Mouse (Mus musculus): ENCODE measurements around the gene Faap24.

Faap24 gene

DNA sequence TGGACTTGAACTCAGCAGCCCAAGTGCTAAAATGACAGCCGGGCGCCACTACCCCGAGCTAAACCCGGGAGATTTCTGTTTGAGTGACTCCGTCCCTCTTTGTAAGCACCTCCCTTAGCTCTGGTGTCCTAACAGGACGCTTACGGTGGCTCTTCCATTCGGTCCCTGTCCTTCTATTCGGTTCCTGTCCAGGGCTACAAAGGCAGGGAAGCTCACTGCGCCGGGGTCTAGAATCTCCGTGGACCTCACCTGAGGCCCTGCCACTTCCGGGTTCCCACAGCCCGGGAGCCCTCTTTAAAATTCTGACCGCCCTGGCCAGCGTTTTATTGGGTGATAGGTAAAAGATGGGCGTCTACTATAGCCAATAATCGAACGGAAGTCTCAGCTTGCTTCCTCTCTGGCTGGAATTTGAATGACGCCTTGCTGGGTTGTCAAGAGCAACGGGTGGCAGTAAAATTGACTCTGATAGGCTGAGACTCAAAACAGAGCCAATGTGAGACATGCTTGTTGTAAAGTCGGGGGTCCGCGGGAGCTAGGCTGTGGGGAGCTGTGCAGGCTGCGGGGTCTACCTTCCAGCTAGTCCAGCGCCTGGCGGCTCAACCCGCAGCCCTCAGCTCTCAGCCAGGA, at the start of gene Faap24, which contains the start of gene Cep89:
Gene Faap24, minus strand, starts transcription at position 295 of the 627 bp plus-strand sequence.
Gene Cep89, plus strand, starts transcription at position 494 of the 627 bp plus-strand sequence.
- DNase-seq = peak; percentile 98

- DNase-seq = no peak
These were observed 38.6 kb upstream of the Faap24 start for GRCm38 (mm10) chr7:35435266-35435665.

DNA sequence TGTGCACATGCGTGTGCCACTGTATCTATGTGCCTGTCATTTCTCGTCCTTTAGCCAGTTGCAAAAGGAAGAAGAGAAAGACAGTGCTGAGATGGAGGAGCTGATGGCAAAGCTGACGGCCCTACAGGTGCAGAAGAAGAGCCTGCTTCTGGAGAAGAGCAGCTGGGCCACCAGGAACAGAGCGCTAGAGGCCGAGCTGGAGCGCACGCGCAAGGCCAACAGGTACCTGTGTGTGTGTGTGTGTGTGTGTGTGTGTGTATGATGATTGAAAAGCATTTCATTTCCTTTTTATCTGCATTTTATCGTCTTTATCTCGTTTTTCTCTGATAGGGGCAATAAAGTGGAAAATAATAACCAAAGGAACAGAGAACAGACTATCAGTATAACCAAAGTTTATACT, 31.5 kb upstream of the Faap24 start:
- no peak for DNase-seq

- no peak for DNase-seq
These were observed 26.4 kb upstream of the Faap24 start for GRCm38 (mm10) chr7:35423071-35423470.

DNA sequence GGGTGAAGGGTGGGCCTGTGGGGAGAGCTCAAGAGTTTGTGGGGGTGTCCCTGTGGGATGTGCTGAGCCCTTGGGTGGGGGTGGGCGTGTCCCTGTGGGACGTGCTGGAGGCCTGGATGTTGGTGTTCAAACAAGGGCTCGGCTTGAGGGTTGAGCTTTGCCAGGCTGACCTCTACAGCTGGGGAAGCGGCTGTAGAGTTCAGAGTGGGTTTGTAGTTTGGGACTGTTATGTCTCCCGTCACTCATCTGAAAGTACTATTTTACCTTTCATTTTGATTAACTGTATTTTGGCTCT, 20.0 kb upstream of the Faap24 start:
- no peak for DNase-seq

- no peak for DNase-seq
These were observed 19.4 kb upstream of the Faap24 start for GRCm38 (mm10) chr7:35415801-35416653.

- DNase-seq = no peak
These were observed 18.6 kb upstream of the Faap24 start for GRCm38 (mm10) chr7:35415226-35415625.

GRCm38 (mm10) chr7:35401169-35401568, 4.5 kb upstream of the Faap24 start:
- DNase-seq = no peak

DNA sequence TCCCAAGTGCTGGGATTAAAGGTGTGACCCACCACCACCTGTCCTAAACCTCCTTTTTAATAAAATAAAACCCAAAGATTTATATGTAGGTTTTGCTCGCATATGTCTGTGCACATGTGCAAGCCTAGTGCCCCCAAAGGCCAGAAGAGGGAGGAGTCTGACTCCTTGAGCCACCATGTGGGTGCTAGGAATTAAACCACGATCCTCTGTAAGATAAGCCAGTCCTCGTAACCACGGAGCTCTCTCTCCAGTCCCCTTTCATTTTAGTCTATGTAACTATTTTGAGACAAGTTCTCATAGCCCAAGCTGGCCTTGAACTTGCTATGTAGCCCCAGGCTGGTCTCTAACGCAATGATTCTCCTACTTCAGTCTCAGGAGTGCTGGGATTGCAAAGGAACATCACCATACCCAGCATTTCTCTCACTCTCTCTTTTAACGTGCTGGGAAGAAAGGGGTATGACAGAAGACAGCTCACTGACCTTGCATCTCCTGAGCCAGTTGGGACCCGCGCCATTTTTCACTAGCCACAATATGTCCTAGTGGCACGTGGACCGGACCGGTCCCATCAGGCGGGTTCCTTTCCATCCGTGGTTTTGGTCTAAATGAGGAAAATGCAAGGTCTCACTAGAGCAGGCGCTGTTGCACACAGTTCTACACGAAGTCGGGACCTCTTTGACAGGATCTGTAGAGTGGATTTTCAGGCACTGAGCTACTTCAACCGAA, 741 bp downstream of the Faap24 start:
- DNase-seq = no peak

DNA sequence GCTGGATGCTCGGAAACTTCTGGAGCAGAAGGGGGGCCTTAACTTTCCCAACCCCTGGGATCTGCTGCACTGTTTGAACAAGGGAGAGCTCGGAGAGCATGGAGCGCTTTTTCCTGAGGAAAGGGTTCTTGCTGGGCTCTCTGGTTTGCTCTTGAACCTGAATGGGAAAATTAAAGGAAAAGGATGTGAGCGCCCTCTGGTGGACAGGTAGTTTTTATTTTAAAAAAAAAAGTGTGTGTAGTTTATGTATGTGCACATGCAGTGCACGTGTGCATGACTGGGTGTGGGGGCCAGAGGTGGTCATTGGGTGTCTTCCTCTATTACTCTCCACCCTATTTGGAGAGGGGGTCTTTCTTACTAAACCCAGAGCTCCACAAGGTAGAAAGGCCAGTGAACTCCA, 3.7 kb downstream of the Faap24 start:
- DNase-seq = no peak

GRCm38 (mm10) chr7:35388694-35389093, 7.9 kb downstream of the Faap24 start:
- no peak for DNase-seq

DNA sequence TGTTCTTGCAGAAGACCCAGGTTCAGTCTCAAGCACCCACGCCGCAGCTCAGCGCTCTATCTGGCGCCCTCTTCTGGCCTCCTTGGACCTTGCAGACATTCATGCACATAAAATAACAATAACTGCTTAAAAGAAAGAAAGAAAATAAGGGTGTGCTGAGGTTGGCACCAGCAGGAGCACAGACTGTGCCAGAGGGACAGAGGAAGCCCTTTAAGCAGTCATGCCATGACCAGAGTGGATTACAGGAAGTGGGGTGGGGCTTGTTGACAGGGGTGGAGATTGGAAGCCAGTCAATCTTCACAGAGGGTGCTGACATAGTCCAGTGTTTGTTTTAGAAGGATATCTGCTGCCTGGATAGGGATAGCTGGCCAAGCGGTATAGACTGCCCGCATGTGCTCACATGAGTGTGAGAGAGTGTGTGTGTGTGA, 10.1 kb downstream of the Faap24 start:
- no peak for DNase-seq

GRCm38 (mm10) chr7:35382706-35383353, 13.8 kb downstream of the Faap24 start:
- DNase-seq = no peak

GRCm38 (mm10) chr7:35381861-35382260, 14.8 kb downstream of the Faap24 start:
- DNase-seq = no peak

- no peak for DNase-seq
These were observed 16.3 kb downstream of the Faap24 start for GRCm38 (mm10) chr7:35380351-35380750.

- no peak for DNase-seq
These were observed 17.0 kb downstream of the Faap24 start for GRCm38 (mm10) chr7:35379492-35380119.

GRCm38 (mm10) chr7:35376623-35377022, 20.0 kb downstream of the Faap24 start:
- DNase-seq = no peak

GRCm38 (mm10) chr7:35374265-35374664, 22.4 kb downstream of the Faap24 start:
- DNase-seq = no peak

GRCm38 (mm10) chr7:35373146-35373989, 23.3 kb downstream of the Faap24 start:
- DNase-seq = no peak

- no peak for DNase-seq
These were observed 24.1 kb downstream of the Faap24 start for GRCm38 (mm10) chr7:35372483-35373017.

DNA sequence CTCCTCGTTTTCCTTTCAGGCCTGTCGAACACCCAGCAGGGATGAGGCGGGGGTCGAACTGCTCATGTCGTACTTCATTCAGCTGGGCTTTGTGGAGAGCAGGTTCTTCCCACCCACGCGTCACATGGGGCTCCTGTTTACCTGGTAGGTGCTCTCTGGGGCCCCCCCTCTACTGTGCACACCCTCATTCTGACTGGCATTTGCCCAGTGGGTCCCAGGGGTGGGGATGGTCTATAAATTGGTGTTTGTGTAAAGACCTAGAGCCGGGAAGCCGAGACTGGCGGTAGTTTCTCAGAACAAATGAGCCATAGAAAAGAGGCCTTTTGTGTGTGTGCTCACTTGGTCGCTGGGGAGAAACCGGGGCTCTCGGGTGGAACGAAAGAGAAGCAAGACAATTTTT, 25.5 kb downstream of the Faap24 start:
- DNase-seq = no peak

Measured in layer of hippocampus, adult 9-11 months (tissue).